Mouse (Mus musculus) intestine, embryonic 16.5 days (tissue): ENCODE measurements around the gene Vgll4. TPM values are rescaled to one million over a fixed set of nuclear protein-coding genes. Genes with fewer than 3 reads are reported as not detected.
"Not testable (repeated sequence)": the region's sequence is repeated elsewhere in the genome, so short reads cannot be mapped to it uniquely, and the experiment has no call there.

Source experiments
- ATAC-seq: fragments of 200-750 bp; cut with Nextera tagmentation; 2 replicates; pipeline ENCODE4 v1.8.0; 2017; ENCODE audit warnings: moderate TSS enrichment, moderate library complexity
- H3K27ac ChIP-seq: fragments of 300-500 bp; sonication (generic); 2 replicates; pipeline ENCODE4 v1.5.1; 2014; ENCODE audit warnings: mild to moderate bottlenecking, low read length
- H3K27me3 ChIP-seq: fragments of 300-500 bp; sonication (generic); replicated peaks from 2 replicates; pipeline ENCODE4 v1.6.1; 2014; ENCODE audit warnings: low read length, control low read depth, mixed read lengths; ENCODE audit not compliant: control insufficient read depth, insufficient read depth
- H3K36me3 ChIP-seq: fragments of 300-500 bp; sonication (generic); 2 replicates; pipeline ENCODE4 v1.6.1; 2014; ENCODE audit warnings: low read length, control low read depth; ENCODE audit not compliant: control insufficient read depth, insufficient read depth
- H3K4me1 ChIP-seq: fragments of 300-500 bp; sonication (generic); 2 replicates; pipeline ENCODE4 v1.6.1; 2014; ENCODE audit warnings: low read length, control low read depth, mixed read lengths; ENCODE audit not compliant: control insufficient read depth, insufficient read depth
- H3K4me2 ChIP-seq: fragments of 300-500 bp; sonication (generic); 2 replicates; pipeline ENCODE4 v1.6.1; 2014; ENCODE audit warnings: low read depth, low read length, control low read depth
- H3K4me3 ChIP-seq: fragments of 300-500 bp; sonication (generic); 2 replicates; pipeline ENCODE4 v1.5.1; 2014; ENCODE audit warnings: mild to moderate bottlenecking, low read length
- H3K9ac ChIP-seq: fragments of 300-500 bp; sonication (generic); 2 replicates; pipeline ENCODE4 v1.6.1; 2014; ENCODE audit warnings: low read depth, low read length
- H3K9me3 ChIP-seq: fragments of 300-500 bp; sonication (generic); 2 replicates; pipeline ENCODE4 v1.6.1; 2016; ENCODE audit warnings: low read length, control low read depth; ENCODE audit not compliant: control insufficient read depth
- WGBS: fragments of 180-500 bp; shearing (Covaris S2); extraction: QIAGEN DNeasy Blood & Tissue Kit; methylation state at CpG from one replicate; pipeline ENCODE4 v1.1.7; 2014; 5-methylcytosine and 5-hydroxymethylcytosine counted together
- polyA plus RNA-seq: library from polyadenylated mRNA; unstranded; fragments of >200 nt; fragmentation: Nextera tagmentation; extraction: Ambion mirVana; gene quantifications from 2 replicates; pipeline ENCODE4 v1.2.1, GENCODE M21; 2015

The Vgll4 gene
- polyA plus RNA-seq, 1 experiment from 2014 or later, result 75.7 TPM

GRCm38 (mm10) chr6:114896281-114896680 lies 73.5 kb downstream of the Vgll4 start:
- Histone ChIP-seq H3K9me3 (no peaks in the 10 kb centered on the region), H3K36me3 (peaks cover 4% of the 10 kb centered on the region; the same call in 1 of the 2 replicates), H3K27ac (no peak overlapping the region), H3K4me2 (no peak overlapping the region), H3K27me3 (no peaks in the 10 kb centered on the region), H3K9ac (no peak overlapping the region), H3K4me3 (no peak overlapping the region), H3K4me1 (peaks cover 43% of the 10 kb centered on the region)
- no peak for ATAC-seq
- 71% methylated on average over 2 of the region's 2 CpGs for WGBS

GRCm38 (mm10) chr6:114895191-114895590 lies 74.6 kb downstream of the Vgll4 start:
- H3K9me3 ChIP-seq, result no peaks in the 10 kb centered on the region
- H3K27ac ChIP-seq, result no peak overlapping the region
- H3K4me1 ChIP-seq, result peaks cover 45% of the 10 kb centered on the region
- 92% methylated on average over 7 of the region's 7 CpGs for WGBS
- ATAC-seq, result no peak
- H3K36me3 ChIP-seq, result peaks cover 4% of the 10 kb centered on the region; the same call in 1 of the 2 replicates
- H3K4me3 ChIP-seq, result no peak overlapping the region
- H3K27me3 ChIP-seq, result no peaks in the 10 kb centered on the region
- H3K4me2 ChIP-seq, result no peak overlapping the region
- no peak overlapping the region for H3K9ac ChIP-seq

- 57% methylated on average over 4 of the region's 4 CpGs for WGBS
Measured at GRCm38 (mm10) chr6:114894548-114895106, 75.2 kb downstream of the Vgll4 start.

GRCm38 (mm10) chr6:114893427-114894209 lies 76.2 kb downstream of the Vgll4 start:
- WGBS, result 48% methylated on average over 20 of the region's 20 CpGs
- Histone ChIP-seq H3K36me3 (no peaks in the 10 kb centered on the region), H3K4me2 (no peak overlapping the region), H3K9me3 (no peaks in the 10 kb centered on the region), H3K4me3 (no peak overlapping the region), H3K4me1 (peaks cover 46% of the 10 kb centered on the region), H3K27ac (peak overlapping the region; percentile 28; the same call in 1 of the 2 replicates), H3K27me3 (no peaks in the 10 kb centered on the region), H3K9ac (no peak overlapping the region)
- peak; percentile 43 for ATAC-seq

More at GRCm38 (mm10) chr6:114894548-114895106, 75.2 kb downstream of the Vgll4 start:
- Histone ChIP-seq H3K9me3 (no peaks in the 10 kb centered on the region), H3K4me1 (peaks cover 40% of the 10 kb centered on the region), H3K27me3 (no peaks in the 10 kb centered on the region), H3K9ac (no peak overlapping the region), H3K27ac (0 out of 2 replicates have a peak overlapping the region, but pooled peaks have one; percentile 28), H3K4me3 (no peak overlapping the region), H3K36me3 (peaks cover 4% of the 10 kb centered on the region; the same call in 1 of the 2 replicates), H3K4me2 (no peak overlapping the region)
- no peak for ATAC-seq

- H3K9me3 ChIP-seq, result no peaks in the 10 kb centered on the region
- H3K27me3 ChIP-seq, result no peaks in the 10 kb centered on the region
- H3K4me1 ChIP-seq, result peaks cover 52% of the 10 kb centered on the region
- no peak overlapping the region for H3K4me2 ChIP-seq
- no peak overlapping the region for H3K9ac ChIP-seq
- no peak for ATAC-seq
- 55% methylated on average over 6 of the region's 6 CpGs for WGBS
- no peak overlapping the region for H3K4me3 ChIP-seq
- peaks cover 3% of the 10 kb centered on the region; the same call in 1 of the 2 replicates for H3K36me3 ChIP-seq
- H3K27ac ChIP-seq, result no peak overlapping the region
Measured at GRCm38 (mm10) chr6:114892363-114892762, 77.4 kb downstream of the Vgll4 start.

GRCm38 (mm10) chr6:114891771-114892170 lies 78.0 kb downstream of the Vgll4 start:
- H3K36me3 ChIP-seq, result peaks cover 3% of the 10 kb centered on the region; the same call in 1 of the 2 replicates
- no peaks in the 10 kb centered on the region for H3K27me3 ChIP-seq
- H3K9ac ChIP-seq, result no peak overlapping the region
- H3K4me2 ChIP-seq, result no peak overlapping the region
- H3K9me3 ChIP-seq, result no peaks in the 10 kb centered on the region
- peaks cover 58% of the 10 kb centered on the region for H3K4me1 ChIP-seq
- no peak overlapping the region for H3K4me3 ChIP-seq
- no peak for ATAC-seq
- no peak overlapping the region for H3K27ac ChIP-seq
- 67% methylated on average over 12 of the region's 12 CpGs for WGBS

- 0 out of 2 replicates have a peak overlapping the region, but pooled peaks have one; percentile 36 for H3K9ac ChIP-seq
- no peaks in the 10 kb centered on the region for H3K9me3 ChIP-seq
- H3K4me1 ChIP-seq, result peaks cover 62% of the 10 kb centered on the region
- no peak overlapping the region for H3K4me3 ChIP-seq
- no peak for ATAC-seq
- peaks cover 3% of the 10 kb centered on the region; the same call in 1 of the 2 replicates for H3K36me3 ChIP-seq
- H3K27me3 ChIP-seq, result no peaks in the 10 kb centered on the region
- no peak overlapping the region for H3K27ac ChIP-seq
- WGBS, result 90% methylated on average over 12 of the region's 12 CpGs
- H3K4me2 ChIP-seq, result no peak overlapping the region
Measured at GRCm38 (mm10) chr6:114891272-114891671, 78.5 kb downstream of the Vgll4 start.

- Histone ChIP-seq H3K4me1 (peaks cover 62% of the 10 kb centered on the region), H3K9ac (peak overlapping the region; percentile 36)
Measured at GRCm38 (mm10) chr6:114890411-114891115, 79.2 kb downstream of the Vgll4 start.

GRCm38 (mm10) chr6:114889971-114890370 lies 79.8 kb downstream of the Vgll4 start:
- not testable (repeated sequence) for H3K27me3 ChIP-seq, H3K36me3 ChIP-seq, ATAC-seq, H3K27ac ChIP-seq, H3K9me3 ChIP-seq, H3K9ac ChIP-seq, H3K4me3 ChIP-seq, H3K4me2 ChIP-seq
- H3K4me1 ChIP-seq, result peaks cover 62% of the 10 kb centered on the region
- 86% methylated on average over 3 of the region's 3 CpGs for WGBS

More at GRCm38 (mm10) chr6:114890411-114891115, 79.2 kb downstream of the Vgll4 start:
- Histone ChIP-seq H3K4me3 (no peak overlapping the region), H3K27me3 (no peaks in the 10 kb centered on the region), H3K27ac (peak overlapping the region; percentile 33), H3K36me3 (peaks cover 3% of the 10 kb centered on the region; the same call in 1 of the 2 replicates), H3K4me2 (no peak overlapping the region), H3K9me3 (no peaks in the 10 kb centered on the region)
- no peak for ATAC-seq
- 48% methylated on average over 19 of the region's 19 CpGs for WGBS
